Mouse (Mus musculus) splenic B cell, adult 2 months (primary cell): ENCODE results near the gene Proser1.
A peak's percentile ranks its signal among the peaks of the same experiment; 100 is the strongest.

Experiments
- DNase-seq: peaks from one replicate; pipeline ENCODE4 v3.0.0-alpha.2; 2011; ENCODE audit warnings: low read depth, low spot score
- H3K27me3 ChIP-seq: 2 replicates; pipeline ENCODE4 v1.6.1; 2012; ENCODE audit warnings: mild to moderate bottlenecking, low read length, moderate library complexity, mixed read lengths; ENCODE audit not compliant: control insufficient read depth, poor library complexity, insufficient read depth, severe bottlenecking
- H3K36me3 ChIP-seq: 2 replicates; pipeline ENCODE4 v1.6.1; 2012; ENCODE audit warnings: mild to moderate bottlenecking, low read length, moderate library complexity, mixed read lengths; ENCODE audit not compliant: control insufficient read depth, poor library complexity, insufficient read depth, severe bottlenecking

Gene Proser1

GRCm38 (mm10) chr3:53478419-53479046, 15.1 kb downstream of the Proser1 start:
- no peaks in the 10 kb centered on the region for H3K27me3 ChIP-seq
- no peak for DNase-seq
- H3K36me3 ChIP-seq = peaks cover 6% of the 10 kb centered on the region

GRCm38 (mm10) chr3:53483414-53484059, 20.1 kb downstream of the Proser1 start:
- DNase-seq = peak; percentile 49
- H3K36me3 ChIP-seq = peaks cover 2% of the 10 kb centered on the region
- H3K27me3 ChIP-seq = no peaks in the 10 kb centered on the region

GRCm38 (mm10) chr3:53486561-53486960, 23.1 kb downstream of the Proser1 start:
- Histone ChIP-seq H3K27me3 (no peaks in the 10 kb centered on the region), H3K36me3 (no peaks in the 10 kb centered on the region)
- no peak for DNase-seq

GRCm38 (mm10) chr3:53486996-53487576, 23.6 kb downstream of the Proser1 start:
- Histone ChIP-seq H3K36me3 (no peaks in the 10 kb centered on the region), H3K27me3 (no peaks in the 10 kb centered on the region)

GRCm38 (mm10) chr3:53488353-53488752, 24.9 kb downstream of the Proser1 start, which contains the start of gene Stoml3:
TSS of gene Stoml3 (plus strand) at chr3:53488653.
- DNase-seq = no peak
- no peaks in the 10 kb centered on the region for H3K27me3 ChIP-seq

More at GRCm38 (mm10) chr3:53486996-53487576, 23.6 kb downstream of the Proser1 start:
- DNase-seq = no peak

GRCm38 (mm10) chr3:53498351-53498905, 35.0 kb downstream of the Proser1 start:
- DNase-seq = no peak
- Histone ChIP-seq H3K27me3 (no peaks in the 10 kb centered on the region), H3K36me3 (no peaks in the 10 kb centered on the region)

More at GRCm38 (mm10) chr3:53488353-53488752, 24.9 kb downstream of the Proser1 start, which contains the start of gene Stoml3:
- no peaks in the 10 kb centered on the region for H3K36me3 ChIP-seq

- H3K36me3 ChIP-seq = no peaks in the 10 kb centered on the region
- DNase-seq = peak; percentile 55
- H3K27me3 ChIP-seq = no peaks in the 10 kb centered on the region
These were observed 39.0 kb downstream of the Proser1 start for GRCm38 (mm10) chr3:53502428-53502827.

GRCm38 (mm10) chr3:53513096-53513495, 49.6 kb downstream of the Proser1 start:
- DNase-seq = no peak
- Histone ChIP-seq H3K27me3 (no peaks in the 10 kb centered on the region), H3K36me3 (no peaks in the 10 kb centered on the region)

- no peaks in the 10 kb centered on the region for H3K36me3 ChIP-seq
- H3K27me3 ChIP-seq = no peaks in the 10 kb centered on the region
- peak; percentile 5 for DNase-seq
These were observed 51.0 kb downstream of the Proser1 start for GRCm38 (mm10) chr3:53514221-53515065.

- DNase-seq = no peak
- no peaks in the 10 kb centered on the region for H3K36me3 ChIP-seq
- H3K27me3 ChIP-seq = no peaks in the 10 kb centered on the region
These were observed 59.3 kb downstream of the Proser1 start for GRCm38 (mm10) chr3:53522794-53523193.

GRCm38 (mm10) chr3:53525737-53526136, 62.3 kb downstream of the Proser1 start:
- Histone ChIP-seq H3K27me3 (no peaks in the 10 kb centered on the region), H3K36me3 (no peaks in the 10 kb centered on the region)
- peak; percentile 67 for DNase-seq

GRCm38 (mm10) chr3:53530305-53530704, 66.8 kb downstream of the Proser1 start:
- Histone ChIP-seq H3K36me3 (no peaks in the 10 kb centered on the region), H3K27me3 (no peaks in the 10 kb centered on the region)
- DNase-seq = no peak
